Mouse (Mus musculus) kidney, adult 9 months (tissue): ENCODE data around the gene Eif2s3x.
A peak's percentile ranks its signal among the peaks of the same experiment; 100 is the strongest.
"Not testable (repeated sequence)": the region's sequence is repeated elsewhere in the genome, so short reads cannot be mapped to it uniquely, and the experiment has no call there.

Experiments
- DNase-seq: peaks from one replicate; pipeline ENCODE4 v3.0.0; 2022

Eif2s3x gene

DNA sequence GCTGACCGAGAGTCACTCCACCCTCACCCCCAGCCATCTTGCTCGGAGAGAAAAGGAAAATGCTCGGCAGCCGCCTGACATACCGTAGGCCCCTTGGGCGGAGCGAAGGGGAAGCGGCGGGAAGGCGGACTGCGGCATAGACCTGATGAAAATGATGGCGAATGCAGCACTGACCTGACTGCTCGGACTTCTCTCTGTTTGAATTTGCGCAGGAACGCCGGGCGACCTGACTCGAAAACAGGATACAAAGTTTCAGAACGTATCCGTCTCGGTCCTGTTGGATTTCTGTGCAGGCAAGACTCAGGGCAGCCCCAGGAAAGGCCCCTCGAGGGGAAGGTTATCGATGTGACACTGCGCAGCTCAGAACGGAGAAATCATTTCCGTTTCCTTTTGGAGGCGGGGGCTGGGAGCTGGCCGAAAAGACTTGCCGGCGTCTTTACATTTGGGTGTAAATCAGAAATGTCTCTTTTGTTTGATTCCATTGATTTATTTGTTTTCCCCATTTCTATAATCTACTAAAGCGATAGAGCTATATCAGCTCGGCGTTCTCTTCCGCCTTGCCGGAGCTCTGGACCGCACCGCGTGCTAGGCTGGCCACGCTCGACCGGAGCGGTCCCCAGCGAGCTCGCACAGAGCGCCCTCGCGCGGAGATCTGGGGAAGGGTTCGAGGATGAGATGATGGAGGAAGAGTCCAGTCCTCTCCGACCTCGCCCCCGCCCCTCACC is at the start of gene Eif2s3x:
Gene Eif2s3x, minus strand, starts transcription at position 266 of the 725 bp plus-strand sequence.
- peak; percentile 85 for DNase-seq

GRCm38 (mm10) chrX:94235601-94236000 is 22.9 kb upstream of the Eif2s3x start:
- no peak for DNase-seq

GRCm38 (mm10) chrX:94235190-94235555 is 22.5 kb upstream of the Eif2s3x start:
- peak; percentile 6 for DNase-seq

- peak; percentile 87 for DNase-seq
Observed at GRCm38 (mm10) chrX:94234532-94235189, 22.0 kb upstream of the Eif2s3x start, which contains the start of gene Klhl15. Gene Klhl15, plus strand, starts transcription at chrX:94234599.

DNA sequence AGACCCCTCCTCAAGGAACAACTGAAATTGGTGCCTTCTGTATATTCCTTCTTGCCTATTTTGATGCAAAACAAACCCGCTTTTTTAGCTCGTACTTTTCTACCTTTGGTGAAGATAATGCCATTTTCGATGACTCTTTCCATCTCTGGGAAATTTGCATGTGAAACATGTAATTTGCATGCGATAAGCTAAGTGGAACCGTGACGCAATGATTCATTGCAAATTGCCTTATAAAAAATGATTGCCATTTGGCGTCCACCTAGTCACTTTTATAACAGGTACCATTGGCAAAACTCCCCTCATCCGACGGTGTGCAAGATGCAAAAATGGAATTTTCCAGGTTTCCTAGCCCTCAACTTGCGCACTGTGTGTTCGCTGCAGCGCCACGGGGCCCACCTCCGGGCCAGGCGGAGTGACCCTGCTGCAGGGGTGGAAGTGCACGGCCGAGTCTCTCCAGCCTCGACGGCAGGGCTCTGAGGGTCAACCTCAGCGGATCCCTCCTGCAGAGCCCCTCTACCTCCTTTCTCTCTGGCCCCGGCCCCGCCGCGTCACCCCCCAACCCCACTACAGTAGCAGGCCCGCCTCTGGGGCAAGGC is 21.4 kb upstream of the Eif2s3x start:
- no peak for DNase-seq

- DNase-seq: no peak
Observed at GRCm38 (mm10) chrX:94233432-94233831, 20.8 kb upstream of the Eif2s3x start.

DNA sequence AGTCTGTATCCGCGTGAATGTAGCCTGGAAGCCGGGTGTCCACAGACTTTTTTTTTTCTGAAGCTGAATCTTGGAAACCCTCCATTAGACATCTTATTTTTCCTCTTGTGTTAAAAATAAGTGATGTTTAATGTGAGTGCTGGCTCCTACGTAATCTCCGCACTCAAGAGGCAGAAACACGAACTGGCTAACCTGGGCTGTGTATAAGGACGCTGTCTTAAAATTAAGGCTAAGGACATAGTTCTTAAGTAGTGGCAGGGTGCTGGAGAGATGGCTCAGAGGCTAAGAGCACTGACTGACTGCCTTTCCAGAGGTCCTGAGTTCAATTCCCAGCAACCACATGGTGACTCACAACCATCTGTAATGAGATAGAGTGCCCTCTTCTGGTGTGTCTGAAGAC is 722 bp upstream of the Eif2s3x start:
- no peak for DNase-seq

- no peak for DNase-seq
Observed at GRCm38 (mm10) chrX:94212264-94212596, 432 bp downstream of the Eif2s3x start.

DNA sequence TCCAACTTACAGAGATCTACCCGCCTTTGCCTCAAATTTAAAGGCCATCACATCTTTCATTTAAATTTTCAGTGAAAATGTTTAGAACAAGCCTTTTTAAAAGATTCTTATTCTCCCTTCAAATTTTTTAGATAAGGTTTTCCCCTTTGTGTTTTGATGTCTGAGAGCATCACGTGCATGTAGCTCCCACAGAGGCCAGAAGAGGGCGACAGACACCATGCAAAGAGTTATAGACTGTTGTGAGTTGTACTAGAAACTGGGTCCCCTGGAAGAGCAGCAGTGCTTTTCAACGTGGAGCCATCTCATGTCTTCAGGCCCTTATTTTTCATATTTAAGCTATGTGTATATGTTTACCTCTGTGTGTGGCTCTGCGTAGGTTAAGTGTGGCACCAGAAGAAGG is 14.9 kb downstream of the Eif2s3x start:
- peak; percentile 24 for DNase-seq

DNA sequence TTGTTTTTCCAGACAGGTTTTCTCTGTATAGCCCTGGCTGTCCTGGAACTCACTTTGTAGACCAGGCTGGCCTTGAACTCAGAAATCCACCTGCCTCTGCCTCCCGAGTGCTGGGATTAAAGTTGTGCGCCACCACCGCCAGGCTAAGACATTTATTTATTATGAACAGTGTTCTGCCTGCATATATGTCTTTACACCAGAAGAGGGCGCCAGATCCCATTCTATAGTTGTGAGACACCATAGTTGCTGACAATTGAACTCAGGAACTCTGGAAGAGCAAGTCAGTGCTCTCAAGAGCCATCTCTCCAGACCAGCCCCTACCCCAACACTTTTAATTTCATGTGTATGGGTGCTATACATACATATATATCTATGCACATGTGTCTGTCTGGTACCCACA is 18.8 kb downstream of the Eif2s3x start:
- not testable (repeated sequence) for DNase-seq

DNA sequence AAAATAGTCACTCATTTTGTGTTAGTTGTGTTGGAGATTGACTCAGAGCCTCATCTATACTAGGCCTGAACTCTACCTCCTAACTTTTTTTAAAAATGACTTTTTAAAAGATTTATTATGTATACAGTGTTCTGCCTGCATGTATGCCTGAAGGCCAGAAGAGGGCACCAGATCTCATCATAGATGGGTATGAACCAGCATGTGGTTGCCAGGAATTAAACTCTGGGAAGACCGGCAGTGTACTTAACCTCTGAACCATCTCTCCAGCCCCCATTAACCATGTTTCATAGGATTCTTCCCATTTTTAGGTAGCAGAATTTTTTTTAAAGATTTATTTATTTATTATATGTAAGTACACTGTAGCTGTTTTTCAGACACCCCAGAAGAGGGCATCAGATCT is 27.5 kb downstream of the Eif2s3x start:
- no peak for DNase-seq

GRCm38 (mm10) chrX:94183814-94184213 is 28.8 kb downstream of the Eif2s3x start:
- DNase-seq: no peak

GRCm38 (mm10) chrX:94177715-94178340 is 34.8 kb downstream of the Eif2s3x start:
- peak; percentile 92 for DNase-seq

DNA sequence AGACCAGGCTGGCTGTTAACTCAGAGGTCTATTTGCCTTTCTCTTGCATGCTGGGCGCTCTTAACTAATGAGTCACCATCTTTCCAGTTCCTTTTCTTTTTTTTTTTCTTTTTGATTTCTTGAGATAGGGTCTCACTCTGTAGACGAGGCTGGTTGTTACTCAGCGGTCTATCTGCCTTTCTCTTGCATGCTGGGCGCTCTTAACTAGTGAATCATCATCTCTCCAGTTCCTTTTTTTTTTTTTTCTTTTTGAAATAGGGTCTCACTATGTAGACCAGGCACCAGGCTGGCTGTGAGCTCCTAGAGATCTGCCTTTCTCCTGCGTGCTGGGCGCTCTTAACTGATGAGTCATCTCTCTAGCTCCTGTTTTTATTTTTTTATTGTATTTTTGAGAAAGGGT is 43.3 kb downstream of the Eif2s3x start:
- DNase-seq: no peak

GRCm38 (mm10) chrX:94152251-94152830 is 60.3 kb downstream of the Eif2s3x start:
- DNase-seq: no peak

DNA sequence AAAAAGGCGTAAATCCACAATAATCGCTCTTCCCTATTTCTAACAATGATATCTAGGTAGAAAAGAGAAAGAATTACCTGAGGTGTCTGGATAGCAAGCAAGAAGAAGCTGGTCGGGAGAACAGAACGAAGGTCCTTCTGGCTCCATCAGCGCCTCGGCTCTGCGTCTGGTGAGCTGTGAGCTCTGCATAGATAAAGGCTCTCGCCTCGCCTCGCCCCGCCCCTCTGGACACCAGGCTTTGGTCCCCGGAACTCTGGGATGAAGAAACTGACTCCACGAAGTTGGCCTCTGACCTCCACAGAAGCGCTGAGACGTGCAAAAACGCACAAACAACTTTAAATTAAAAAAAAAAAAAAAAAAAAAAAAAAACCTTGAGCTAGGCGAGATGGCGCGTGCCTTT is 62.2 kb downstream of the Eif2s3x start:
- DNase-seq: no peak

- DNase-seq: no peak
Observed at GRCm38 (mm10) chrX:94142004-94142771, 70.5 kb downstream of the Eif2s3x start.

- no peak for DNase-seq
Observed at GRCm38 (mm10) chrX:94140080-94140479, 72.6 kb downstream of the Eif2s3x start.
